Mouse (Mus musculus) E14TG2a.4 (cell line): ENCODE measurements at regions not wholly inside any gene's neighbourhood (a gene's known extent, or its start where the extent isn't known, plus 50 kb on each side); places are given as distances from the start of the nearest gene placed in this dataset.

Source experiments
- H3K27me3 ChIP-seq: 2 replicates; pipeline ENCODE4 v1.6.1; 2014; ENCODE audit warnings: low read length, control low read depth; ENCODE audit not compliant: insufficient read depth
- H3K36me3 ChIP-seq: 2 replicates; pipeline ENCODE4 v1.6.1; 2014; ENCODE audit warnings: low read length, control low read depth; ENCODE audit not compliant: insufficient read depth
- H3K4me1 ChIP-seq: replicated peaks from 2 replicates; pipeline ENCODE4 v1.6.1; 2014; ENCODE audit warnings: low read depth, low read length, control low read depth
- H3K4me3 ChIP-seq: replicated peaks from 2 replicates; pipeline ENCODE4 v1.5.1; 2014; ENCODE audit warnings: mild to moderate bottlenecking, low read length
- H3K9me3 ChIP-seq: 2 replicates; pipeline ENCODE4 v1.6.1; 2014; ENCODE audit warnings: low read length, control low read depth
- CTCF ChIP-seq: conservative IDR thresholded peaks from 2 replicates; pipeline ENCODE4 v1.5.1; 2014; ENCODE audit warnings: low read length
- NANOG ChIP-seq: IDR thresholded peaks from 2 replicates; pipeline ENCODE4 v1.6.1; 2014; ENCODE audit warnings: borderline replicate concordance, low read length, mixed read lengths
- POU5F1 ChIP-seq: IDR thresholded peaks from 2 replicates; pipeline ENCODE4 v1.6.1; 2014; ENCODE audit warnings: low read length, borderline replicate concordance

GRCm38 (mm10) chr2:173988641-173989336 lies 87.3 kb upstream of the Stx16 start:
- TF ChIP-seq NANOG (no peak), CTCF (no peak), POU5F1 (no peak)
- Histone ChIP-seq H3K27me3 (no peaks in the 10 kb centered on the region), H3K4me1 (no peaks in the 10 kb centered on the region; the same call in 1 of the 2 replicates), H3K4me3 (no peak overlapping the region), H3K36me3 (no peaks in the 10 kb centered on the region), H3K9me3 (no peaks in the 10 kb centered on the region)

DNA sequence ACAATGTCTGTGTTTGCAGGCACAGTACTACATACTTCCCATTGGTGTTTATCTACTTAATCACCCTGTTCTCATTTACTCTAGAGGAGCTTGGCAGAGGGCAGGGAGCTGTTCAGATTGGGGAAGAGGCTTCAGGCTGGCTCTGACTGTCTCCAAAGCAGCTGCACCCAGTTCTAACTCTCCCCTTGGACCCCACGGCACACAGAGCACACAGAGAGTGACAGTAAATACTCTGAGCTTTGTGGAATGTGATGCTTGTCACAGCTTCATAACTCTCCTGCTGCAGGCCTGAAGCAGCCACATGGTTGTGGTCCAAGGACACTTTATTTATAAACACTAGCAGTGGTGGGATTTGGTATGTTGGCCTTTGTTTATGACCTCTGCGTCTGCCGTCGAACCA lies 85.4 kb upstream of the Stx16 start:
- no peak overlapping the region for H3K4me3 ChIP-seq
- TF ChIP-seq NANOG (no peak), CTCF (no peak), POU5F1 (no peak)
- no peaks in the 10 kb centered on the region for H3K27me3 ChIP-seq
- H3K9me3 ChIP-seq: no peaks in the 10 kb centered on the region; the same call in 1 of the 2 replicates
- H3K4me1 ChIP-seq: no peaks in the 10 kb centered on the region; the same call in 1 of the 2 replicates
- H3K36me3 ChIP-seq: no peaks in the 10 kb centered on the region

GRCm38 (mm10) chr2:173991447-173991846 lies 84.7 kb upstream of the Stx16 start:
- H3K9me3 ChIP-seq: peaks cover 5% of the 10 kb centered on the region
- H3K36me3 ChIP-seq: no peaks in the 10 kb centered on the region
- no peak for TF ChIP-seq CTCF
- no peak for TF ChIP-seq POU5F1
- no peak for TF ChIP-seq NANOG
- no peaks in the 10 kb centered on the region for H3K27me3 ChIP-seq
- H3K4me3 ChIP-seq: no peak overlapping the region
- no peaks in the 10 kb centered on the region; the same call in 1 of the 2 replicates for H3K4me1 ChIP-seq

GRCm38 (mm10) chr2:173992041-173992440 lies 84.1 kb upstream of the Stx16 start:
- no peak overlapping the region for H3K4me3 ChIP-seq
- H3K9me3 ChIP-seq: peaks cover 11% of the 10 kb centered on the region
- H3K27me3 ChIP-seq: no peaks in the 10 kb centered on the region
- H3K4me1 ChIP-seq: no peaks in the 10 kb centered on the region; the same call in 1 of the 2 replicates
- no peak for TF ChIP-seq POU5F1
- TF ChIP-seq CTCF: no peak
- TF ChIP-seq NANOG: no peak
- no peaks in the 10 kb centered on the region for H3K36me3 ChIP-seq

- Histone ChIP-seq H3K4me1 (no peaks in the 10 kb centered on the region; the same call in 1 of the 2 replicates), H3K4me3 (no peak overlapping the region), H3K27me3 (no peaks in the 10 kb centered on the region), H3K9me3 (peaks cover 22% of the 10 kb centered on the region), H3K36me3 (no peaks in the 10 kb centered on the region)
- TF ChIP-seq NANOG: no peak
Measured at GRCm38 (mm10) chr2:173993431-173993955, 82.6 kb upstream of the Stx16 start.

DNA sequence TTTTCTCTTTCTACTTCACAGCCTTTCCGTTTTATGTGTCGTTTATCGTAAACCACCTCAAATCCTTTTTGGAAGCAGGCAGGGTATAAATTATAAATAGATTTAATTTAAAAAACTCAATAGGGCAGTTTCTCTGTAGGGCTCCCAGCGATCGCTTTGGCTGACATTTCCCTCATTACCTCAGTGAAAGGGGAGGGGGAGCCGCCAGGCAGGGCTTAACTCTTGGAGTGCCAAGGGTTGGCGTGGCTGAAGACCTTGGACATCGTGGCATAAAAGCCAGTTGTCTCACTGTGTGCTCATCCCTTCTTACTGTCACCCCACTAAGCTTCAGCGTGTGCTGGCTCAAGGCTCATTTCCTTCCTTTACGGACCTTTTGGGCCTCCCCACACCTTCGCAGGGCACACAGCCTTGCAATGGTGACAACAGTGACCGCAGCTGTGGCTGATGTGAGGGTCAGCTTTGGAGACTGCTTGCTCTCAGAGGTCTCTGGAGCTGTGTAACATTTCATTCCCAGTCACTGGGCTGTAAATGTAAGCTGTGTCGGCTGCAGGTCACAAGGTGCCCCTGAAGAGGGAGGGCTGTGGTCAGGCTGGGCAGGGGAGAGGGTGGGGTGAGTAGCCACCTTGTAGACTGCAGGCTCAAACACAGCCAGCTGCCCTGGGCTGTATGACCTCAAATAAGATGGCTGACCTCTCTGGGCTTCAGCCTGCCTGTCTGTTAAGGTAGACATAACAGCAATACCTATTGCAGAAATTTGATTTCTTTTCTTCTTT lies 81.6 kb upstream of the Stx16 start:
- H3K4me3 ChIP-seq: no peak overlapping the region
- H3K4me1 ChIP-seq: no peaks in the 10 kb centered on the region; the same call in 1 of the 2 replicates
- no peaks in the 10 kb centered on the region for H3K27me3 ChIP-seq
- H3K9me3 ChIP-seq: peaks cover 28% of the 10 kb centered on the region
- H3K36me3 ChIP-seq: no peaks in the 10 kb centered on the region
- TF ChIP-seq CTCF: no peak
- TF ChIP-seq POU5F1: no peak
- no peak for TF ChIP-seq NANOG

GRCm38 (mm10) chr2:174004666-174005065 lies 71.4 kb upstream of the Stx16 start:
- no peaks in the 10 kb centered on the region for H3K9me3 ChIP-seq
- no peak for TF ChIP-seq NANOG
- TF ChIP-seq POU5F1: no peak
- TF ChIP-seq CTCF: no peak
- 0 out of 2 replicates have a peak, but pooled peaks cover 3% of the 10 kb centered on the region for H3K27me3 ChIP-seq
- H3K4me3 ChIP-seq: no peak overlapping the region
- H3K36me3 ChIP-seq: no peaks in the 10 kb centered on the region
- peaks cover 23% of the 10 kb centered on the region for H3K4me1 ChIP-seq

- H3K9me3 ChIP-seq: no peaks in the 10 kb centered on the region
- no peak for TF ChIP-seq NANOG
- no peak for TF ChIP-seq CTCF
- no peak for TF ChIP-seq POU5F1
- H3K4me1 ChIP-seq: peaks cover 23% of the 10 kb centered on the region
- no peak overlapping the region for H3K4me3 ChIP-seq
- no peaks in the 10 kb centered on the region for H3K36me3 ChIP-seq
- peaks cover 6% of the 10 kb centered on the region; the same call in 1 of the 2 replicates for H3K27me3 ChIP-seq
Measured at GRCm38 (mm10) chr2:174007976-174008349, 68.1 kb upstream of the Stx16 start.
